Mouse (Mus musculus) hindbrain, embryonic 11.5 days (tissue): ENCODE data around the gene Cpne9. TPM values are rescaled to one million over a fixed set of nuclear protein-coding genes. Genes with fewer than 3 reads are reported as not detected.
"Not testable (repeated sequence)": the region's sequence is repeated elsewhere in the genome, so short reads cannot be mapped to it uniquely, and the experiment has no call there.

Experiments
- ATAC-seq: fragments of 200-750 bp; cut with Nextera tagmentation; 2 replicates; pipeline ENCODE4 v1.8.0; 2017; ENCODE audit warnings: mild to moderate bottlenecking, moderate TSS enrichment, moderate library complexity; ENCODE audit not compliant: low FRiP score
- DNase-seq: peaks from one replicate; pipeline ENCODE4 v3.0.0-alpha.2; 2015; ENCODE audit warnings: low spot score
- H3K27ac ChIP-seq: fragments of 300-500 bp; sonication (generic); 2 replicates; pipeline ENCODE4 v1.5.1; 2014; ENCODE audit warnings: mild to moderate bottlenecking, low read depth, low read length
- H3K27me3 ChIP-seq: fragments of 300-500 bp; sonication (generic); 2 replicates; pipeline ENCODE4 v1.6.1; 2014; ENCODE audit warnings: mild to moderate bottlenecking, low read length, moderate library complexity, mixed read lengths; ENCODE audit not compliant: control insufficient read depth, insufficient read depth
- H3K36me3 ChIP-seq: fragments of 300-500 bp; sonication (generic); 2 replicates; pipeline ENCODE4 v1.6.1; 2014; ENCODE audit warnings: mild to moderate bottlenecking, low read length, moderate library complexity, mixed read lengths; ENCODE audit not compliant: control insufficient read depth, insufficient read depth
- H3K4me1 ChIP-seq: fragments of 300-500 bp; sonication (generic); replicated peaks from 2 replicates; pipeline ENCODE4 v1.6.1; 2014; ENCODE audit warnings: low read length, mixed read lengths; ENCODE audit not compliant: control insufficient read depth, insufficient read depth
- H3K4me2 ChIP-seq: fragments of 300-500 bp; sonication (generic); replicated peaks from 2 replicates; pipeline ENCODE4 v1.6.1; 2014; ENCODE audit warnings: mild to moderate bottlenecking, low read depth, low read length
- H3K4me3 ChIP-seq: fragments of 300-500 bp; sonication (generic); 2 replicates; pipeline ENCODE4 v1.5.1; 2014; ENCODE audit warnings: low read depth, low read length
- H3K9ac ChIP-seq: fragments of 300-500 bp; sonication (generic); 2 replicates; pipeline ENCODE4 v1.6.1; 2014; ENCODE audit warnings: low read depth, low read length
- H3K9me3 ChIP-seq: fragments of 300-500 bp; sonication (generic); 2 replicates; pipeline ENCODE4 v1.6.1; 2016; ENCODE audit warnings: low read length; ENCODE audit not compliant: control insufficient read depth
- WGBS: fragments of 180-500 bp; shearing (Covaris S2); extraction: QIAGEN DNeasy Blood & Tissue Kit; methylation state at CpG from one replicate; pipeline ENCODE4 v1.1.7; 2014; 5-methylcytosine and 5-hydroxymethylcytosine counted together
- polyA plus RNA-seq: library from polyadenylated mRNA; unstranded; fragments of >200 nt; fragmentation: Nextera tagmentation; extraction: Ambion mirVana; gene quantifications from 2 replicates; pipeline ENCODE4 v1.2.1, GENCODE M21; 2014

Cpne9 gene
- polyA plus RNA-seq, 1 experiment from 2014 or later, result 0.29 TPM

- H3K9ac ChIP-seq, result peak within 1 kb of the TSS; percentile 79
- 0 out of 2 replicates have a peak, but pooled peaks cover 2% of the 10 kb centered on the region for H3K4me1 ChIP-seq
- H3K36me3 ChIP-seq, result peaks cover 12% of the 10 kb centered on the region; the same call in 1 of the 2 replicates
- H3K4me2 ChIP-seq, result peak within 1 kb of the TSS; percentile 88
- peak within 1 kb of the TSS; percentile 91 for H3K27ac ChIP-seq
- peak; percentile 99 for ATAC-seq
- H3K27me3 ChIP-seq, result no peaks in the 10 kb centered on the region
- peak; percentile 97 for DNase-seq
- peak within 1 kb of the TSS; percentile 52 for H3K4me3 ChIP-seq
- no peaks in the 10 kb centered on the region for H3K9me3 ChIP-seq
- WGBS, result under 1% methylated on average over 52 of the region's 52 CpGs
Measured at GRCm38 (mm10) chr6:113326533-113327315, 44.6 kb downstream of the Cpne9 start, which contains the start of gene Ogg1. Gene Ogg1, plus strand, starts transcription at chr6:113326972.

- 93% methylated on average over 1 of the region's 1 CpGs for WGBS
- H3K4me3 ChIP-seq, result no peak overlapping the region
- H3K4me2 ChIP-seq, result no peak overlapping the region
- DNase-seq (no peak), ATAC-seq (no peak)
- no peak overlapping the region for H3K9ac ChIP-seq
- H3K4me1 ChIP-seq, result 0 out of 2 replicates have a peak, but pooled peaks cover 2% of the 10 kb centered on the region
- no peaks in the 10 kb centered on the region for H3K36me3 ChIP-seq
- no peaks in the 10 kb centered on the region for H3K9me3 ChIP-seq
- no peaks in the 10 kb centered on the region for H3K27me3 ChIP-seq
- no peak overlapping the region for H3K27ac ChIP-seq
Measured at GRCm38 (mm10) chr6:113329396-113329795, 47.3 kb downstream of the Cpne9 start.

- WGBS, result 63% methylated on average over 2 of the region's 2 CpGs
- no peak overlapping the region for H3K4me2 ChIP-seq
- H3K36me3 ChIP-seq, result no peaks in the 10 kb centered on the region
- H3K27ac ChIP-seq, result no peak overlapping the region
- 0 out of 2 replicates have a peak, but pooled peaks cover 1% of the 10 kb centered on the region for H3K4me1 ChIP-seq
- H3K4me3 ChIP-seq, result no peak overlapping the region
- no peaks in the 10 kb centered on the region for H3K27me3 ChIP-seq
- DNase-seq (no peak), ATAC-seq (no peak)
- H3K9me3 ChIP-seq, result no peaks in the 10 kb centered on the region
- H3K9ac ChIP-seq, result no peak overlapping the region
Measured at GRCm38 (mm10) chr6:113330547-113330946, 48.4 kb downstream of the Cpne9 start.

GRCm38 (mm10) chr6:113331721-113332120 is 49.6 kb downstream of the Cpne9 start:
- Histone ChIP-seq H3K4me2 (no peak overlapping the region), H3K9ac (no peak overlapping the region), H3K4me1 (no peaks in the 10 kb centered on the region), H3K4me3 (no peak overlapping the region), H3K9me3 (no peaks in the 10 kb centered on the region), H3K27ac (no peak overlapping the region), H3K36me3 (0 out of 2 replicates have a peak, but pooled peaks cover 3% of the 10 kb centered on the region), H3K27me3 (no peaks in the 10 kb centered on the region)
- ATAC-seq (no peak), DNase-seq (no peak)
- WGBS, result 91% methylated on average over 11 of the region's 11 CpGs

- not testable (repeated sequence) for H3K4me3 ChIP-seq, H3K4me2 ChIP-seq, H3K9me3 ChIP-seq, DNase-seq, H3K27me3 ChIP-seq, H3K36me3 ChIP-seq, ATAC-seq, H3K9ac ChIP-seq, H3K4me1 ChIP-seq, H3K27ac ChIP-seq
- WGBS, result 70% methylated on average over 6 of the region's 6 CpGs
Measured at GRCm38 (mm10) chr6:113332734-113333133, 50.6 kb downstream of the Cpne9 start.

GRCm38 (mm10) chr6:113333137-113333950 is 51.2 kb downstream of the Cpne9 start:
- Histone ChIP-seq H3K4me1 (no peaks in the 10 kb centered on the region), H3K4me2 (no peak overlapping the region), H3K4me3 (no peak overlapping the region), H3K9me3 (no peaks in the 10 kb centered on the region), H3K9ac (no peak overlapping the region), H3K27me3 (no peaks in the 10 kb centered on the region), H3K36me3 (0 out of 2 replicates have a peak, but pooled peaks cover 3% of the 10 kb centered on the region), H3K27ac (no peak overlapping the region)
- peak; percentile 22; the same call in 1 of the 2 replicates for ATAC-seq
- 87% methylated on average over 14 of the region's 14 CpGs for WGBS
- no peak for DNase-seq

GRCm38 (mm10) chr6:113334216-113334615 is 52.1 kb downstream of the Cpne9 start:
- no peak for ATAC-seq
- no peak overlapping the region for H3K9ac ChIP-seq
- no peaks in the 10 kb centered on the region for H3K27me3 ChIP-seq
- no peaks in the 10 kb centered on the region for H3K9me3 ChIP-seq
- 81% methylated on average over 6 of the region's 6 CpGs for WGBS
- no peak overlapping the region for H3K4me3 ChIP-seq
- no peak for DNase-seq
- 0 out of 2 replicates have a peak, but pooled peaks cover 3% of the 10 kb centered on the region for H3K36me3 ChIP-seq
- H3K4me1 ChIP-seq, result no peaks in the 10 kb centered on the region
- H3K27ac ChIP-seq, result no peak overlapping the region
- no peak overlapping the region for H3K4me2 ChIP-seq

GRCm38 (mm10) chr6:113336852-113337620 is 54.9 kb downstream of the Cpne9 start:
- H3K4me2 ChIP-seq, result no peak overlapping the region

More at GRCm38 (mm10) chr6:113336852-113337620, 54.9 kb downstream of the Cpne9 start:
- Histone ChIP-seq H3K36me3 (0 out of 2 replicates have a peak, but pooled peaks cover 3% of the 10 kb centered on the region), H3K27me3 (no peaks in the 10 kb centered on the region), H3K4me1 (no peaks in the 10 kb centered on the region), H3K4me3 (no peak overlapping the region), H3K9me3 (no peaks in the 10 kb centered on the region), H3K9ac (no peak overlapping the region), H3K27ac (no peak overlapping the region)
- WGBS, result 80% methylated on average over 8 of the region's 8 CpGs
- ATAC-seq, result no peak
- no peak for DNase-seq
